Mouse (Mus musculus): Measurements from ENCODE around the gene Adcy4. TPM values are rescaled to one million over a fixed set of nuclear protein-coding genes. Genes with fewer than 3 reads are reported as not detected.

Adcy4 gene
- polyA plus RNA-seq, 1 experiment from 2014 or later, result 7.2 TPM

- H3K9me3 ChIP-seq (ENCODE audit: control insufficient read depth, low read length), result no peaks in the 10 kb centered on the region
- ATAC-seq (replicated peaks; ENCODE audit: low FRiP score), result no peak; the same call in 1 of the 2 replicates
Observed at GRCm38 (mm10) chr14:55722438-55722945, 61.4 kb downstream of the Adcy4 start.

GRCm38 (mm10) chr14:55721700-55722437 is 62.0 kb downstream of the Adcy4 start, which contains the start of gene Rabggta:
Rabggta (minus strand) TSS chr14:55722263.
- ATAC-seq (replicated peaks; ENCODE audit: low FRiP score), result peak; percentile 93
- H3K4me3 ChIP-seq (ENCODE audit: low read depth, low read length), result peak within 1 kb of the TSS; percentile 68
- no peak within 1 kb of the TSS for H3K27ac ChIP-seq (ENCODE audit: low read depth, low read length)
- peak within 1 kb of the TSS; percentile 73 for H3K9ac ChIP-seq (ENCODE audit: low read length)
- H3K4me1 ChIP-seq (replicated peaks; ENCODE audit: control insufficient read depth, insufficient read depth, low read length), result no peaks in the 10 kb centered on the region
- H3K4me2 ChIP-seq (ENCODE audit: low read depth, low read length, severe bottlenecking), result peak within 1 kb of the TSS; percentile 48
- no peaks in the 10 kb centered on the region; the same call in 1 of the 2 replicates for H3K36me3 ChIP-seq (ENCODE audit: control insufficient read depth, insufficient read depth, low read length)
- H3K27me3 ChIP-seq (ENCODE audit: control insufficient read depth, insufficient read depth, low read length), result no peaks in the 10 kb centered on the region
- H3K9me3 ChIP-seq (ENCODE audit: control insufficient read depth, low read length), result no peaks in the 10 kb centered on the region
- peak; percentile 96 for DNase-seq (ENCODE audit: low spot score)
- under 1% methylated on average over 48 of the region's 50 CpGs for WGBS

More at GRCm38 (mm10) chr14:55722438-55722945, 61.4 kb downstream of the Adcy4 start:
- H3K27ac ChIP-seq (ENCODE audit: low read depth, low read length), result no peak overlapping the region
- H3K4me1 ChIP-seq (replicated peaks; ENCODE audit: control insufficient read depth, insufficient read depth, low read length), result no peaks in the 10 kb centered on the region
- no peaks in the 10 kb centered on the region for H3K27me3 ChIP-seq (ENCODE audit: control insufficient read depth, insufficient read depth, low read length)
- peak overlapping the region; percentile 48 for H3K4me2 ChIP-seq (ENCODE audit: low read depth, low read length, severe bottlenecking)
- H3K4me3 ChIP-seq (ENCODE audit: low read depth, low read length), result peak overlapping the region; percentile 68
- no peaks in the 10 kb centered on the region; the same call in 1 of the 2 replicates for H3K36me3 ChIP-seq (ENCODE audit: control insufficient read depth, insufficient read depth, low read length)
- 50% methylated on average over 8 of the region's 8 CpGs for WGBS
- no peak for DNase-seq (ENCODE audit: low spot score)
- peak overlapping the region; percentile 73 for H3K9ac ChIP-seq (ENCODE audit: low read length)

GRCm38 (mm10) chr14:55721076-55721475 is 62.8 kb downstream of the Adcy4 start:
- Histone ChIP-seq H3K4me3 (ENCODE audit: low read depth, low read length) (peak overlapping the region; percentile 68), H3K27me3 (ENCODE audit: control insufficient read depth, insufficient read depth, low read length) (no peaks in the 10 kb centered on the region), H3K27ac (ENCODE audit: low read depth, low read length) (no peak overlapping the region), H3K4me1 (replicated peaks; ENCODE audit: control insufficient read depth, insufficient read depth, low read length) (no peaks in the 10 kb centered on the region), H3K9me3 (ENCODE audit: control insufficient read depth, low read length) (no peaks in the 10 kb centered on the region), H3K9ac (ENCODE audit: low read length) (no peak overlapping the region), H3K4me2 (ENCODE audit: low read depth, low read length, severe bottlenecking) (peak overlapping the region; percentile 48; the same call in 1 of the 2 replicates), H3K36me3 (ENCODE audit: control insufficient read depth, insufficient read depth, low read length) (no peaks in the 10 kb centered on the region; the same call in 1 of the 2 replicates)
- no peak for ATAC-seq (replicated peaks; ENCODE audit: low FRiP score)
- DNase-seq (ENCODE audit: low spot score), result no peak
- WGBS, result 75% methylated on average over 6 of the region's 6 CpGs

- ATAC-seq (replicated peaks; ENCODE audit: low FRiP score) (no peak), DNase-seq (ENCODE audit: low spot score) (no peak)
- Histone ChIP-seq H3K9ac (ENCODE audit: low read length) (no peak overlapping the region), H3K4me1 (replicated peaks; ENCODE audit: control insufficient read depth, insufficient read depth, low read length) (no peaks in the 10 kb centered on the region), H3K27ac (ENCODE audit: low read depth, low read length) (no peak overlapping the region), H3K36me3 (ENCODE audit: control insufficient read depth, insufficient read depth, low read length) (no peaks in the 10 kb centered on the region; the same call in 1 of the 2 replicates), H3K27me3 (ENCODE audit: control insufficient read depth, insufficient read depth, low read length) (no peaks in the 10 kb centered on the region), H3K4me2 (ENCODE audit: low read depth, low read length, severe bottlenecking) (no peak overlapping the region), H3K9me3 (ENCODE audit: control insufficient read depth, low read length) (no peaks in the 10 kb centered on the region), H3K4me3 (ENCODE audit: low read depth, low read length) (no peak overlapping the region)
- 94% methylated on average over 12 of the region's 12 CpGs for WGBS
Observed at GRCm38 (mm10) chr14:55720666-55721065, 63.2 kb downstream of the Adcy4 start.

GRCm38 (mm10) chr14:55719737-55720136 is 64.2 kb downstream of the Adcy4 start:
- H3K4me1 ChIP-seq (replicated peaks; ENCODE audit: control insufficient read depth, insufficient read depth, low read length), result no peaks in the 10 kb centered on the region
- no peak overlapping the region for H3K4me3 ChIP-seq (ENCODE audit: low read depth, low read length)
- ATAC-seq (replicated peaks; ENCODE audit: low FRiP score), result no peak
- H3K27ac ChIP-seq (ENCODE audit: low read depth, low read length), result no peak overlapping the region
- no peaks in the 10 kb centered on the region for H3K27me3 ChIP-seq (ENCODE audit: control insufficient read depth, insufficient read depth, low read length)
- no peaks in the 10 kb centered on the region; the same call in 1 of the 2 replicates for H3K36me3 ChIP-seq (ENCODE audit: control insufficient read depth, insufficient read depth, low read length)
- no peak overlapping the region for H3K4me2 ChIP-seq (ENCODE audit: low read depth, low read length, severe bottlenecking)
- no peaks in the 10 kb centered on the region for H3K9me3 ChIP-seq (ENCODE audit: control insufficient read depth, low read length)
- 86% methylated on average over 6 of the region's 6 CpGs for WGBS
- H3K9ac ChIP-seq (ENCODE audit: low read length), result no peak overlapping the region
- no peak for DNase-seq (ENCODE audit: low spot score)

Other genes starting within 250 kb of the Adcy4 start
- gene Pck2, start 243.8 kb downstream of the Adcy4 start, polyA plus RNA-seq (2014; fragmentation: Nextera tagmentation; extraction: Ambion mirVana), result 16.2 and 17.8 TPM in 2 replicates
- gene Dcaf11, start 224.1 kb downstream of the Adcy4 start, polyA plus RNA-seq (2014; fragmentation: Nextera tagmentation; extraction: Ambion mirVana), result 74.2 and 74.6 TPM in 2 replicates
- gene A730061H03Rik, start 223.7 kb downstream of the Adcy4 start, polyA plus RNA-seq (2014; fragmentation: Nextera tagmentation; extraction: Ambion mirVana), result 0.71 TPM in 1 of 2 replicates, not detected in the other
- not detected in 2 replicates for gene Fitm1, start 208.5 kb downstream of the Adcy4 start, polyA plus RNA-seq (2014; fragmentation: Nextera tagmentation; extraction: Ambion mirVana)
- gene Psme1, start 206.0 kb downstream of the Adcy4 start, polyA plus RNA-seq (2014; fragmentation: Nextera tagmentation; extraction: Ambion mirVana), result 100 and 105 TPM in 2 replicates
- gene Emc9, start 198.8 kb downstream of the Adcy4 start, polyA plus RNA-seq (2014; fragmentation: Nextera tagmentation; extraction: Ambion mirVana), result 3.4 and 4.7 TPM in 2 replicates
- gene Psme2, start 193.0 kb downstream of the Adcy4 start, polyA plus RNA-seq (2014; fragmentation: Nextera tagmentation; extraction: Ambion mirVana), result 178 and 187 TPM in 2 replicates
- gene Rnf31, start 192.4 kb downstream of the Adcy4 start, polyA plus RNA-seq (2014; fragmentation: Nextera tagmentation; extraction: Ambion mirVana), result 13.7 and 18.1 TPM in 2 replicates
- 6.5 and 8.6 TPM in 2 replicates for gene Irf9, start 180.5 kb downstream of the Adcy4 start, polyA plus RNA-seq (2014; fragmentation: Nextera tagmentation; extraction: Ambion mirVana)
- gene Rec8, start 166.1 kb downstream of the Adcy4 start, polyA plus RNA-seq (2014; fragmentation: Nextera tagmentation; extraction: Ambion mirVana), result 4.8 and 5.5 TPM in 2 replicates
- gene Ipo4, start 148.1 kb downstream of the Adcy4 start, polyA plus RNA-seq (2014; fragmentation: Nextera tagmentation; extraction: Ambion mirVana), result 77.2 and 104 TPM in 2 replicates
- 3.4 and 4.0 TPM in 2 replicates for gene Gm49378, start 146.2 kb downstream of the Adcy4 start, polyA plus RNA-seq (2014; fragmentation: Nextera tagmentation; extraction: Ambion mirVana)
- gene Tm9sf1, start 140.3 kb downstream of the Adcy4 start, polyA plus RNA-seq (2014; fragmentation: Nextera tagmentation; extraction: Ambion mirVana), result 77.1 and 78.4 TPM in 2 replicates
- 0.76 and 0.99 TPM in 2 replicates for gene Tssk4, start 133.9 kb downstream of the Adcy4 start, polyA plus RNA-seq (2014; fragmentation: Nextera tagmentation; extraction: Ambion mirVana)
- 61.9 and 62.3 TPM in 2 replicates for gene Mdp1, start 123.6 kb downstream of the Adcy4 start, polyA plus RNA-seq (2014; fragmentation: Nextera tagmentation; extraction: Ambion mirVana)
- 59.7 and 62.5 TPM in 2 replicates for gene Gmpr2, start 112.2 kb downstream of the Adcy4 start, polyA plus RNA-seq (2014; fragmentation: Nextera tagmentation; extraction: Ambion mirVana)
- 583 and 616 TPM in 2 replicates for gene Nedd8, start 112.0 kb downstream of the Adcy4 start, polyA plus RNA-seq (2014; fragmentation: Nextera tagmentation; extraction: Ambion mirVana)
- 73.8 and 74.8 TPM in 2 replicates for gene Tinf2, start 102.3 kb downstream of the Adcy4 start, polyA plus RNA-seq (2014; fragmentation: Nextera tagmentation; extraction: Ambion mirVana)
- gene Tgm1, start 70.2 kb downstream of the Adcy4 start, polyA plus RNA-seq (2014; fragmentation: Nextera tagmentation; extraction: Ambion mirVana), result 0.21 and 1.4 TPM in 2 replicates
- 23.4 and 27.1 TPM in 2 replicates for gene Rabggta, start 61.8 kb downstream of the Adcy4 start, polyA plus RNA-seq (2014; fragmentation: Nextera tagmentation; extraction: Ambion mirVana)
- gene Dhrs1, start 38.4 kb downstream of the Adcy4 start, polyA plus RNA-seq (2014; fragmentation: Nextera tagmentation; extraction: Ambion mirVana), result 63.6 and 76.7 TPM in 2 replicates
- 54.2 and 57.4 TPM in 2 replicates for gene Nop9, start 38.4 kb downstream of the Adcy4 start, polyA plus RNA-seq (2014; fragmentation: Nextera tagmentation; extraction: Ambion mirVana)
- gene Cideb, start 25.6 kb downstream of the Adcy4 start, polyA plus RNA-seq (2014; fragmentation: Nextera tagmentation; extraction: Ambion mirVana), result not detected in 2 replicates
- gene Ltb4r2, start 22.7 kb downstream of the Adcy4 start, polyA plus RNA-seq (2014; fragmentation: Nextera tagmentation; extraction: Ambion mirVana), result 0.32 and 0.43 TPM in 2 replicates
- 0.45 TPM in 1 of 2 replicates, not detected in the other for gene Ltb4r1, start 18.1 kb downstream of the Adcy4 start, polyA plus RNA-seq (2014; fragmentation: Nextera tagmentation; extraction: Ambion mirVana)
- gene Ripk3, start 4.8 kb upstream of the Adcy4 start, polyA plus RNA-seq (2014; fragmentation: Nextera tagmentation; extraction: Ambion mirVana), result 6.6 and 9.7 TPM in 2 replicates
- gene Nfatc4, start 39.0 kb upstream of the Adcy4 start, polyA plus RNA-seq (2014; fragmentation: Nextera tagmentation; extraction: Ambion mirVana), result 30.8 and 32.7 TPM in 2 replicates
- 20.2 and 20.3 TPM in 2 replicates for gene Nynrin, start 69.9 kb upstream of the Adcy4 start, polyA plus RNA-seq (2014; fragmentation: Nextera tagmentation; extraction: Ambion mirVana)
- gene Cbln3, start 100.3 kb upstream of the Adcy4 start, polyA plus RNA-seq (2014; fragmentation: Nextera tagmentation; extraction: Ambion mirVana), result 0.37 TPM in 1 of 2 replicates, not detected in the other
- gene Khnyn, start 100.9 kb upstream of the Adcy4 start, polyA plus RNA-seq (2014; fragmentation: Nextera tagmentation; extraction: Ambion mirVana), result 13.6 and 14.9 TPM in 2 replicates
- 38.0 and 48.6 TPM in 2 replicates for gene Sdr39u1, start 116.2 kb upstream of the Adcy4 start, polyA plus RNA-seq (2014; fragmentation: Nextera tagmentation; extraction: Ambion mirVana)
- gene Cma1, start 160.6 kb upstream of the Adcy4 start, polyA plus RNA-seq (2014; fragmentation: Nextera tagmentation; extraction: Ambion mirVana), result not detected in 2 replicates
- not detected in 2 replicates for gene Cma2, start 166.9 kb upstream of the Adcy4 start, polyA plus RNA-seq (2014; fragmentation: Nextera tagmentation; extraction: Ambion mirVana)
- not detected in 2 replicates for gene Mcpt1, start 233.9 kb upstream of the Adcy4 start, polyA plus RNA-seq (2014; fragmentation: Nextera tagmentation; extraction: Ambion mirVana)
- not detected in 2 replicates for gene Mcpt9, start 246.4 kb upstream of the Adcy4 start, polyA plus RNA-seq (2014; fragmentation: Nextera tagmentation; extraction: Ambion mirVana)

Data from forebrain, embryonic 11.5 days (tissue).